Mouse (Mus musculus) spleen, adult 2 months (tissue): Measurements from ENCODE around the gene Atp6v0c.

Source experiments
- CTCF ChIP-seq: fragments of 200-500 bp; IDR thresholded peaks from 2 replicates; pipeline ENCODE4 v1.5.1; 2011; ENCODE audit warnings: mild to moderate bottlenecking, inconsistent platforms; ENCODE audit not compliant: insufficient read depth, insufficient read length, insufficient replicate concordance; ENCODE audit errors: extremely low read depth
- POLR2A ChIP-seq: fragments of 200-500 bp; IDR thresholded peaks from 2 replicates; pipeline ENCODE4 v1.6.1; 2011; ENCODE audit warnings: low read depth, low read length, inconsistent platforms

GRCm38 (mm10) chr17:24139968-24140367 lies 29.5 kb downstream of the Atp6v0c start:
- TF ChIP-seq POLR2A (no peak), CTCF (no peak)
